Mouse (Mus musculus) liver, adult 2 months (tissue): ENCODE measurements around the gene Psmd14.

Experiments used
- CTCF ChIP-seq: fragments of 200-500 bp; IDR thresholded peaks from 2 replicates; pipeline ENCODE4 v1.5.1; 2011; ENCODE audit warnings: low read depth, low read length, control low read depth
- POLR2A ChIP-seq: fragments of 200-500 bp; IDR thresholded peaks from 2 replicates; pipeline ENCODE4 v1.6.1; 2011; ENCODE audit warnings: low read length, control low read depth; ENCODE audit not compliant: insufficient read depth; ENCODE audit errors: extremely low read depth

GRCm38 (mm10) chr2:61812536-61812935 is 101.0 kb downstream of the Psmd14 start:
- TF ChIP-seq CTCF (no peak), POLR2A (no peak)
